Mouse (Mus musculus) forebrain, embryonic 13.5 days (tissue): ENCODE results near the gene Chchd6. TPM values are rescaled to one million over a fixed set of nuclear protein-coding genes. Genes with fewer than 3 reads are reported as not detected.

ENCODE experiments used
- ATAC-seq: fragments of 200-750 bp; cut with Nextera tagmentation; 2 replicates; pipeline ENCODE4 v1.8.0; 2017
- H3K27ac ChIP-seq: fragments of 300-500 bp; sonication (generic); 2 replicates; pipeline ENCODE4 v1.5.1; 2015; ENCODE audit warnings: inconsistent platforms, mild to moderate bottlenecking, moderate library complexity
- H3K27me3 ChIP-seq: fragments of 300-500 bp; sonication (generic); 2 replicates; pipeline ENCODE4 v1.6.1; 2015; ENCODE audit warnings: mild to moderate bottlenecking, inconsistent platforms
- H3K36me3 ChIP-seq: fragments of 300-500 bp; sonication (generic); 2 replicates; pipeline ENCODE4 v1.6.1; 2015; ENCODE audit warnings: mild to moderate bottlenecking, inconsistent platforms; ENCODE audit not compliant: poor library complexity, severe bottlenecking
- H3K4me1 ChIP-seq: fragments of 300-500 bp; sonication (generic); 2 replicates; pipeline ENCODE4 v1.6.1; 2015; ENCODE audit warnings: inconsistent platforms
- H3K4me2 ChIP-seq: fragments of 300-500 bp; sonication (generic); 2 replicates; pipeline ENCODE4 v1.6.1; 2015; ENCODE audit warnings: inconsistent platforms, mild to moderate bottlenecking, moderate library complexity
- H3K4me3 ChIP-seq: fragments of 300-500 bp; sonication (generic); 2 replicates; pipeline ENCODE4 v1.5.1; 2015; ENCODE audit warnings: mild to moderate bottlenecking, inconsistent platforms
- H3K9ac ChIP-seq: fragments of 300-500 bp; sonication (generic); 2 replicates; pipeline ENCODE4 v1.6.1; 2015; ENCODE audit warnings: mild to moderate bottlenecking, inconsistent platforms
- H3K9me3 ChIP-seq: fragments of 300-500 bp; sonication (generic); replicated peaks from 2 replicates; pipeline ENCODE4 v1.6.1; 2016; ENCODE audit warnings: inconsistent platforms
- WGBS: fragments of 180-500 bp; shearing (Covaris S2); methylation state at CpG from one replicate; pipeline ENCODE4 v1.1.7; 2015; 5-methylcytosine and 5-hydroxymethylcytosine counted together
- polyA plus RNA-seq: library from polyadenylated mRNA; unstranded; fragments of >200 nt; fragmentation: Nextera tagmentation; extraction: Ambion mirVana; gene quantifications from 2 replicates; pipeline ENCODE4 v1.2.1, GENCODE M21; 2015

The Chchd6 gene
- 108 and 121 TPM in 2 replicates for polyA plus RNA-seq

- Histone ChIP-seq H3K27ac (no peak within 1 kb of the TSS), H3K9me3 (peaks cover 4% of the 10 kb centered on the region; the same call in 1 of the 2 replicates), H3K4me3 (peak within 1 kb of the TSS; percentile 68), H3K27me3 (no peaks in the 10 kb centered on the region), H3K9ac (peak within 1 kb of the TSS; percentile 79), H3K4me2 (peak within 1 kb of the TSS; percentile 75), H3K36me3 (no peaks in the 10 kb centered on the region), H3K4me1 (peaks cover 11% of the 10 kb centered on the region)
- WGBS = under 1% methylated on average over 52 of the region's 56 CpGs
- ATAC-seq = peak; percentile 100
These were observed at the start of gene Chchd6 for GRCm38 (mm10) chr6:89595018-89595776. Gene Chchd6, minus strand, starts transcription at chr6:89595652.

DNA sequence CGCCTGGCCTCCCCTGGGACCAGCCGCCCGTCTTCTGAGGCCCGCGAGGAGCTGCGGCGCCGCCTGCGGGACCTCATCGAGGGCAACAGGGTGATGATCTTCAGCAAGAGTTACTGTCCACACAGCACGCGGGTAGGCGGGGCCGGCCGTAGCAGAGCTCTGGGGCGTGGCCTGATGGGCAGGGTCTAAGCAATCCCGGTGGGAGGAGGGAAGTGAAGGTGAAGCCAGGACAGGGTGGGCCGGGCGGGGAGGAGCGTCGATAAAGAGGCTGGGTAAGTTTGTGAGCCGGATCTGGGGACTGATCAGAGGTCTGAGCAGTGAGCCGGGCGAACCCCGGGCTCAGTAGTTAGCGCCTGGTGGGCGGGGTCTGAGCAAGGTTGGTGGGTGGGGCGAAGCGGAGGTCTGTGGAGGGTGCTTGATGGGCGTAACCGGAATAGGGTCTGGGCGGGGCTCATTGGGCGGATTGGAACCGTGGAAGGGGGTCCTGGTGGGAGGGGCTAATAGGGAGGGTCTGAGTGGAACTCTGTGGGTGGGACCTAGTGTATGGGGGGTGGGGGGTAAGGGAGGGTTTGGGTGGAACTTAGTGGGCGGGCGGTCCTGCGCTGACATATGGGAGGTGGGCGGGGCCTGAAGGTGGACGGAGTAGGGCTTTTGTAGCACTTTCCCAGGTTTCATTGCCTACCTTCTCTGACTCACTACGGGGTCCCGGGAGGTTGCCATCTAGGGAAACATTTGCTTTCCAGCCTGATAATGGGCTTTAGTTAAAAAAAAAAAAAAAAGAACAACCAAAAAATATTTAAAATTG is 49.0 kb upstream of the Chchd6 start:
- Histone ChIP-seq H3K27me3 (no peaks in the 10 kb centered on the region), H3K9me3 (no peaks in the 10 kb centered on the region)
- WGBS = under 1% methylated on average over 40 of the region's 41 CpGs

GRCm38 (mm10) chr6:89643798-89644270 is 48.4 kb upstream of the Chchd6 start, which contains the start of gene Txnrd3:
Gene Txnrd3, plus strand, starts transcription at chr6:89643988.
- no peaks in the 10 kb centered on the region for H3K36me3 ChIP-seq
- no peaks in the 10 kb centered on the region for H3K27me3 ChIP-seq
- H3K4me1 ChIP-seq = peaks cover 4% of the 10 kb centered on the region; the same call in 1 of the 2 replicates
- H3K9ac ChIP-seq = peak within 1 kb of the TSS; percentile 73
- peak within 1 kb of the TSS; percentile 90 for H3K27ac ChIP-seq
- peak within 1 kb of the TSS; percentile 71 for H3K4me3 ChIP-seq
- WGBS = under 1% methylated on average over 51 of the region's 51 CpGs
- H3K4me2 ChIP-seq = peak within 1 kb of the TSS; percentile 80
- no peaks in the 10 kb centered on the region for H3K9me3 ChIP-seq
- ATAC-seq = peak; percentile 93

More for the DNA sequence above, 49.0 kb upstream of the Chchd6 start:
- H3K4me2 ChIP-seq = peak overlapping the region; percentile 80
- peak; percentile 92 for ATAC-seq
- no peaks in the 10 kb centered on the region for H3K36me3 ChIP-seq
- peak overlapping the region; percentile 71 for H3K4me3 ChIP-seq
- H3K27ac ChIP-seq = peak overlapping the region; percentile 90
- H3K9ac ChIP-seq = peak overlapping the region; percentile 73
- peaks cover 4% of the 10 kb centered on the region; the same call in 1 of the 2 replicates for H3K4me1 ChIP-seq

DNA sequence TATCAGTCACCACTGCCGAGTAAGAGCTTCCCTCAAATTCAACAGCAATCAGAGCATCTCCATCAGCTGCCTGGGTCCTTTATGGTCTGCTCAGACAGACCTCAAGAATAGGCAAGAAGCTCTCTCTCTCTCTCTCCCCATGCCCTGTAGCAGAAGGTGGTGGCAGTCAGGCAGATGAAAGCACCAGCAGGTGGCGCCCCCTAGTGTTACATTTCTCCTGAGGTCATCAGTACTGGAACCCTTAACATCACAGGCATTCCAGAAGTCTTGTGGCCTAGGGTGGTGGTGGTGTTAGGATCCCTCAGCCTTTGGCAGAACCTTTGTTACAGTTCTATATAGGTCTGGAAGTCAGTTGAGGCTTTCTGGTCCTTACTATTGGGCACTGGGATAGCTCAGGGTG is 43.6 kb upstream of the Chchd6 start:
- H3K27ac ChIP-seq = no peak overlapping the region
- peaks cover 4% of the 10 kb centered on the region; the same call in 1 of the 2 replicates for H3K4me1 ChIP-seq
- 44% methylated on average over 2 of the region's 2 CpGs for WGBS
- no peaks in the 10 kb centered on the region for H3K9me3 ChIP-seq
- ATAC-seq = no peak
- H3K4me3 ChIP-seq = no peak overlapping the region
- no peaks in the 10 kb centered on the region for H3K27me3 ChIP-seq
- no peak overlapping the region for H3K4me2 ChIP-seq
- H3K9ac ChIP-seq = no peak overlapping the region
- no peaks in the 10 kb centered on the region for H3K36me3 ChIP-seq

- 0 out of 2 replicates have a peak, but pooled peaks cover 4% of the 10 kb centered on the region for H3K4me1 ChIP-seq
- 78% methylated on average over 4 of the region's 4 CpGs for WGBS
- no peaks in the 10 kb centered on the region for H3K36me3 ChIP-seq
- H3K4me3 ChIP-seq = no peak overlapping the region
- H3K27me3 ChIP-seq = no peaks in the 10 kb centered on the region
- no peak overlapping the region for H3K4me2 ChIP-seq
- ATAC-seq = no peak
- no peaks in the 10 kb centered on the region for H3K9me3 ChIP-seq
- no peak overlapping the region for H3K9ac ChIP-seq
- H3K27ac ChIP-seq = no peak overlapping the region
These were observed 42.5 kb upstream of the Chchd6 start for GRCm38 (mm10) chr6:89637977-89638376.

DNA sequence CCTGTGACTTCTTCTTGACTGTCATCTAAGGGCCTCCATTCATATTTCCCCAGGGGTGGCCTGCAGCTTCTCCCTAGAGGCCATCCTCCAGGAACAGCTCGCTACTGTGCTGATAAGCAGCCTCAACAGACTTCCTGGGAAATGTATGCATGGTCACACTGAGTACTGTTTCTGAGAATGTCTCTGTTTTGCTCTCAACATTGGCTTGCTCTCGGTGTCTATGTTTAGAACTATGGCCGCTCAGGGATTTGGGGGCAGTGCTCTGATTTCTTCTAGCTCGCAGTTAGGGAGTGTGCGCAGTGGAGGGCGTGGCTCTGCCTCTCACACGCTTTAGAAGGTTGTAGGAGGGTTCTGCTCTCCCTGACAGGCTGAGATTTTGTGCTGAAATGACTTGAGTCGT is 38.9 kb upstream of the Chchd6 start:
- Histone ChIP-seq H3K4me2 (no peak overlapping the region), H3K4me3 (no peak overlapping the region), H3K27me3 (0 out of 2 replicates have a peak, but pooled peaks cover 3% of the 10 kb centered on the region), H3K36me3 (no peaks in the 10 kb centered on the region), H3K4me1 (peaks cover 12% of the 10 kb centered on the region; the same call in 1 of the 2 replicates), H3K9ac (no peak overlapping the region), H3K9me3 (no peaks in the 10 kb centered on the region), H3K27ac (no peak overlapping the region)
- ATAC-seq = no peak
- 56% methylated on average over 8 of the region's 8 CpGs for WGBS

DNA sequence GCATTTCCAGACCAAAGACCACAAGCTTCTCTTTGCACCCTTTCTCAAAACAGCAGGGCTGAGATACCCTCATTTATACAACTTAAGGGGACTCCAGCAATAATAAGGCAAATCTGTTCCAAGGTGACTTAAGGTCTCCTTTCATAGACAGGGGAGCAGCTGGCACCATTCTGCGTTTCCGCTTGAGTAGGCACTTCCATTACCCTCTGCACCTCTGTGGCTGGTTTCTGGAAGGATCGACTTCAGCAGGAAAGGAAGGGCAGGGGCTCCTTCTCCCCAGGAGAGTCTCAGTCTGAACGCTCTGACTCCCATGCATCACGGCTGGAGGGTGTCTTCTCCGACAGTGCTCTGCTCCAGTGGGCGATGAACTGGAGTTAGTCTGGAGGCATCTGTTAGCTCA is 37.7 kb upstream of the Chchd6 start:
- Histone ChIP-seq H3K4me1 (peaks cover 12% of the 10 kb centered on the region; the same call in 1 of the 2 replicates), H3K27ac (no peak overlapping the region), H3K27me3 (0 out of 2 replicates have a peak, but pooled peaks cover 3% of the 10 kb centered on the region), H3K4me3 (no peak overlapping the region), H3K4me2 (no peak overlapping the region), H3K36me3 (no peaks in the 10 kb centered on the region), H3K9me3 (no peaks in the 10 kb centered on the region), H3K9ac (no peak overlapping the region)
- 63% methylated on average over 7 of the region's 7 CpGs for WGBS
- ATAC-seq = no peak; the same call in 1 of the 2 replicates

GRCm38 (mm10) chr6:89631809-89632562 is 36.5 kb upstream of the Chchd6 start:
- Histone ChIP-seq H3K4me3 (no peak overlapping the region), H3K9me3 (no peaks in the 10 kb centered on the region), H3K27me3 (0 out of 2 replicates have a peak, but pooled peaks cover 3% of the 10 kb centered on the region), H3K36me3 (no peaks in the 10 kb centered on the region), H3K4me2 (peak overlapping the region; percentile 35; the same call in 1 of the 2 replicates), H3K4me1 (peaks cover 12% of the 10 kb centered on the region; the same call in 1 of the 2 replicates), H3K27ac (no peak overlapping the region), H3K9ac (no peak overlapping the region)
- peak; percentile 79 for ATAC-seq
- WGBS = 12% methylated on average over 10 of the region's 10 CpGs

- Histone ChIP-seq H3K9ac (no peak overlapping the region), H3K4me1 (peaks cover 10% of the 10 kb centered on the region; the same call in 1 of the 2 replicates), H3K4me3 (no peak overlapping the region), H3K4me2 (no peak overlapping the region), H3K27ac (no peak overlapping the region), H3K36me3 (no peaks in the 10 kb centered on the region), H3K9me3 (no peaks in the 10 kb centered on the region), H3K27me3 (0 out of 2 replicates have a peak, but pooled peaks cover 3% of the 10 kb centered on the region)
- 68% methylated on average over 8 of the region's 8 CpGs for WGBS
- ATAC-seq = no peak
These were observed 32.8 kb upstream of the Chchd6 start for GRCm38 (mm10) chr6:89628045-89628785.

GRCm38 (mm10) chr6:89622647-89623046 is 27.2 kb upstream of the Chchd6 start:
- Histone ChIP-seq H3K36me3 (no peaks in the 10 kb centered on the region), H3K4me1 (no peaks in the 10 kb centered on the region), H3K27ac (no peak overlapping the region), H3K27me3 (no peaks in the 10 kb centered on the region), H3K4me3 (no peak overlapping the region), H3K4me2 (no peak overlapping the region), H3K9ac (no peak overlapping the region), H3K9me3 (no peaks in the 10 kb centered on the region)
- 88% methylated on average over 3 of the region's 3 CpGs for whole genome bisulfite sequencing
- no peak for ATAC-seq

DNA sequence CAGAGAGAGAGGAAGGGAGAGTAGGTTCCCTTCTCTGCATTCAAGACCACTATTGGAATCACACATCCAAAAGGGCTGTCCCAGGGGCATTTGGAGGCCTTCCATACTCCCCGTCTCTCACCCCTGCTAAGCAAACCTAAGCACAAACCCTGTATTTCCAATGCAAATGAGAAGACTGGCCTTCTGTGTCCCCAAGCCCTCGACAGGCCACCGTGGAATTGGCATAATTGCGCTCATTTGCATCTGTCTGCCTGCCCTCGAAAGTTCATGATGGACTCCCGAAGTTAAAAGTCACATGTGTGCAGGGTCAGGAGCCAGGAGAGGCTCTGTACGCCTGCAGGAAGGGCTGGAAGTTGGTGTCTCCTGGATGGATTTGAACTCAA is 19.9 kb upstream of the Chchd6 start:
- H3K36me3 ChIP-seq = no peaks in the 10 kb centered on the region
- peaks cover 32% of the 10 kb centered on the region for H3K4me1 ChIP-seq
- 0 out of 2 replicates have a peak overlapping the region, but pooled peaks have one; percentile 13 for H3K9ac ChIP-seq
- no peak overlapping the region for H3K4me2 ChIP-seq
- 46% methylated on average over 7 of the region's 7 CpGs for WGBS
- H3K27ac ChIP-seq = peak overlapping the region; percentile 95; the same call in 1 of the 2 replicates
- no peaks in the 10 kb centered on the region for H3K27me3 ChIP-seq
- ATAC-seq = no peak
- H3K4me3 ChIP-seq = no peak overlapping the region
- H3K9me3 ChIP-seq = no peaks in the 10 kb centered on the region
